Mouse (Mus musculus): ENCODE measurements around the gene Rhbdf1.

GRCm38 (mm10) chr11:32262674-32263415 lies 40.7 kb upstream of the Rhbdf1 start:
- TF ChIP-seq POLR2A (IDR thresholded peaks at IDR 0.05; ENCODE audit: low read depth, low read length) (no peak), CTCF (IDR thresholded peaks at IDR 0.05; ENCODE audit: extremely low read depth, insufficient read length, insufficient replicate concordance, low read depth, low read length) (no peak)
